Mouse (Mus musculus) bone marrow, adult 2 months (tissue): ENCODE results near the gene Galnt10.

ENCODE experiments used
- CTCF ChIP-seq: fragments of 200-500 bp; IDR thresholded peaks from 2 replicates; pipeline ENCODE4 v1.5.1; 2011; ENCODE audit warnings: low read length, control low read depth; ENCODE audit not compliant: control insufficient read depth, insufficient read depth
- POLR2A ChIP-seq: fragments of 200-500 bp; IDR thresholded peaks from 2 replicates; pipeline ENCODE4 v1.6.1; 2011; ENCODE audit warnings: low read depth, mild to moderate bottlenecking, control low read depth, low read length, borderline replicate concordance; ENCODE audit not compliant: control insufficient read depth

- TF ChIP-seq CTCF = no peak
- no peak for TF ChIP-seq POLR2A
Measured at GRCm38 (mm10) chr11:57690836-57691235, 45.6 kb downstream of the Galnt10 start.
